Mouse (Mus musculus) heart, postnatal 0 days (tissue): ENCODE data around the gene Slc2a9.

Experiments
- CTCF ChIP-seq: IDR thresholded peaks from 2 replicates; pipeline ENCODE4 v1.5.1; 2016; ENCODE audit warnings: antibody characterized with exemption, control low read depth, low read depth
- EP300 ChIP-seq: IDR thresholded peaks from 2 replicates; pipeline ENCODE4 v1.6.1; 2016; ENCODE audit warnings: antibody characterized with exemption, low read depth

GRCm38 (mm10) chr5:38422426-38422825 is 80.5 kb downstream of the Slc2a9 start:
- TF ChIP-seq CTCF (no peak), EP300 (no peak)
